Mouse (Mus musculus): ENCODE data around the gene Hic1. TPM values are rescaled to one million over a fixed set of nuclear protein-coding genes. Genes with fewer than 3 reads are reported as not detected.
A peak's percentile ranks its signal among the peaks of the same experiment; 100 is the strongest.

Hic1 gene
- polyA plus RNA-seq, 1 experiment from 2014 or later = 1.9 TPM

GRCm38 (mm10) chr11:75206347-75206746 lies 37.0 kb upstream of the Hic1 start:
- Histone ChIP-seq H3K9me3 (ENCODE audit: control insufficient read depth, low read length) (no peaks in the 10 kb centered on the region), H3K27ac (ENCODE audit: low read depth, low read length) (no peak overlapping the region), H3K36me3 (ENCODE audit: control insufficient read depth, insufficient read depth, low read length) (no peaks in the 10 kb centered on the region), H3K27me3 (replicated peaks; ENCODE audit: control insufficient read depth, insufficient read depth, low read length) (no peaks in the 10 kb centered on the region), H3K4me2 (ENCODE audit: low read length) (no peak overlapping the region), H3K9ac (ENCODE audit: low read depth, low read length) (no peak overlapping the region), H3K4me3 (ENCODE audit: low read length) (no peak overlapping the region), H3K4me1 (ENCODE audit: control insufficient read depth, insufficient read depth, low read depth, low read length) (no peaks in the 10 kb centered on the region)
- WGBS = 79% methylated on average over 4 of the region's 4 CpGs
- no peak for ATAC-seq

- ATAC-seq = no peak
- Histone ChIP-seq H3K36me3 (ENCODE audit: control insufficient read depth, insufficient read depth, low read length) (no peaks in the 10 kb centered on the region), H3K4me1 (ENCODE audit: control insufficient read depth, insufficient read depth, low read depth, low read length) (no peaks in the 10 kb centered on the region), H3K9ac (ENCODE audit: low read depth, low read length) (no peak overlapping the region), H3K27me3 (replicated peaks; ENCODE audit: control insufficient read depth, insufficient read depth, low read length) (no peaks in the 10 kb centered on the region), H3K4me2 (ENCODE audit: low read length) (no peak overlapping the region), H3K9me3 (ENCODE audit: control insufficient read depth, low read length) (no peaks in the 10 kb centered on the region), H3K4me3 (ENCODE audit: low read length) (no peak overlapping the region), H3K27ac (ENCODE audit: low read depth, low read length) (no peak overlapping the region)
- WGBS = 40% methylated on average over 9 of the region's 9 CpGs
Observed at GRCm38 (mm10) chr11:75204472-75204871, 35.2 kb upstream of the Hic1 start.

DNA sequence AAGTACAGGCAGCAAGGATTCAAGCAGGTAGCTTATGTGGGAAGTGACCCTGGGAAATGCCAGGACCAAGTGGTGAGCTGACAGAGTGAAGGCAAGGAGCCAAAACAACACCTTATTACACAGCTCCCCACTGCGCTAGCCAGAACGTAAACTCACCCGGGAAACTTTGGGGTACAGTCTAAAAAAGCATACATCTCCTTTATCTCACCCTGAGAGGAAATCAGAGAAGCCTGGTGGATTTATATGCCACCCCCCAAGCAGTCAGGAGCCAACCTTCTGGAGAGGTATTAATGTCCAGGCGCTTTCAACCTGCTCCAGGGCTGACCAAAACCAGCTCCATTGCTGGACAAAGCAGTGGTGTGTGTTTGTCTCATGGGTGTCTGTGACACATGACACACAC lies 34.6 kb upstream of the Hic1 start:
- ATAC-seq = no peak
- no peaks in the 10 kb centered on the region for H3K36me3 ChIP-seq (ENCODE audit: control insufficient read depth, insufficient read depth, low read length)
- no peaks in the 10 kb centered on the region for H3K27me3 ChIP-seq (replicated peaks; ENCODE audit: control insufficient read depth, insufficient read depth, low read length)
- H3K4me2 ChIP-seq (ENCODE audit: low read length) = no peak overlapping the region
- H3K9ac ChIP-seq (ENCODE audit: low read depth, low read length) = no peak overlapping the region
- no peak overlapping the region for H3K4me3 ChIP-seq (ENCODE audit: low read length)
- no peaks in the 10 kb centered on the region for H3K4me1 ChIP-seq (ENCODE audit: control insufficient read depth, insufficient read depth, low read depth, low read length)
- no peak overlapping the region for H3K27ac ChIP-seq (ENCODE audit: low read depth, low read length)
- H3K9me3 ChIP-seq (ENCODE audit: control insufficient read depth, low read length) = no peaks in the 10 kb centered on the region
- WGBS = 93% methylated on average over 4 of the region's 4 CpGs

DNA sequence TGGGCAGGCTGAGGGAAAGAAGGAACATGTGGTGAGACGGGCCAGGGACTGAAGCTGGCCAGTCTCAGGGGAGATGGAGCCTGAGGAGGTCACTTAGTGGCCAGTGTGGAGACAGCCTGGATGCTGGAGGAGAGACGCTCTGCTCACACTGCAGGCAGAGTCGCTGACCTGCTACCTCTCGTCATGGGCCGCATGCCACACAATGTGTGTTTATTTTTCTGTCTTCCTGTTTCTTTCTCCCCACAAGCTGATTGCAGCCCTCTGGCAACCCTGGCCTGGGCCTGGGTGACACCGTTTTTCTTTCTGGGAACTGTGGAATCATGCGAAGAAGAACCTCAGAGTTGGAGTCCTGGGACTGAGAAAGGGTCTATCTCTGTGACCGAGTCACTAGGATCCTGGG lies 32.4 kb upstream of the Hic1 start:
- H3K27ac ChIP-seq (ENCODE audit: low read depth, low read length) = no peak overlapping the region
- H3K27me3 ChIP-seq (replicated peaks; ENCODE audit: control insufficient read depth, insufficient read depth, low read length) = no peaks in the 10 kb centered on the region
- no peaks in the 10 kb centered on the region; the same call in 1 of the 2 replicates for H3K4me1 ChIP-seq (ENCODE audit: control insufficient read depth, insufficient read depth, low read depth, low read length)
- no peaks in the 10 kb centered on the region for H3K9me3 ChIP-seq (ENCODE audit: control insufficient read depth, low read length)
- H3K4me2 ChIP-seq (ENCODE audit: low read length) = no peak overlapping the region
- no peaks in the 10 kb centered on the region for H3K36me3 ChIP-seq (ENCODE audit: control insufficient read depth, insufficient read depth, low read length)
- H3K9ac ChIP-seq (ENCODE audit: low read depth, low read length) = no peak overlapping the region
- ATAC-seq = no peak
- H3K4me3 ChIP-seq (ENCODE audit: low read length) = no peak overlapping the region
- 65% methylated on average over 8 of the region's 8 CpGs for WGBS

GRCm38 (mm10) chr11:75200935-75201334 lies 31.6 kb upstream of the Hic1 start:
- no peaks in the 10 kb centered on the region for H3K36me3 ChIP-seq (ENCODE audit: control insufficient read depth, insufficient read depth, low read length)
- peaks cover 5% of the 10 kb centered on the region; the same call in 1 of the 2 replicates for H3K27me3 ChIP-seq (replicated peaks; ENCODE audit: control insufficient read depth, insufficient read depth, low read length)
- H3K9ac ChIP-seq (ENCODE audit: low read depth, low read length) = no peak overlapping the region
- H3K27ac ChIP-seq (ENCODE audit: low read depth, low read length) = no peak overlapping the region
- ATAC-seq = no peak
- H3K4me1 ChIP-seq (ENCODE audit: control insufficient read depth, insufficient read depth, low read depth, low read length) = peaks cover 6% of the 10 kb centered on the region
- no peak overlapping the region for H3K4me3 ChIP-seq (ENCODE audit: low read length)
- 87% methylated on average over 12 of the region's 12 CpGs for WGBS
- no peaks in the 10 kb centered on the region for H3K9me3 ChIP-seq (ENCODE audit: control insufficient read depth, low read length)
- no peak overlapping the region for H3K4me2 ChIP-seq (ENCODE audit: low read length)

DNA sequence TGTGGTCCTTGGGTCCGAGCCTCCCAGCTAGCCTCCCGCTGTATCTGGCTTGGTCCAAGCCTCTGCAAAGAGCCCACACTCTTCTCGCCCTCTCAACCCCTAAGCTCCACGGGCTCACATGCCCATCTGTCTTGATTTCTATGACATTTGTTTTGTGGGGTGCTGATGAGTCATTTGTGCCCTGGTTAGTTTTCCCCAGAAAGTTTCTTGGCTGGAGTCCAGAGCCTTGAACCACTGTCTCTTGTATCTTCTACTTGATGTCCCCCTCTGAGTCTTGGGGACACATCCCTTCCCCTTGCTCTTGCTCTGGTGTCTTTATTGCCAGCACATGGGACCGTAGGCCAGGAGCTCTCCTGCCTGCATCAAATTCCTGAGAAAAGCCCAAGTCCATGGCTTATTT lies 30.6 kb upstream of the Hic1 start:
- Histone ChIP-seq H3K4me1 (ENCODE audit: control insufficient read depth, insufficient read depth, low read depth, low read length) (peaks cover 13% of the 10 kb centered on the region), H3K4me2 (ENCODE audit: low read length) (no peak overlapping the region), H3K27ac (ENCODE audit: low read depth, low read length) (no peak overlapping the region), H3K36me3 (ENCODE audit: control insufficient read depth, insufficient read depth, low read length) (no peaks in the 10 kb centered on the region), H3K4me3 (ENCODE audit: low read length) (no peak overlapping the region), H3K9me3 (ENCODE audit: control insufficient read depth, low read length) (no peaks in the 10 kb centered on the region), H3K27me3 (replicated peaks; ENCODE audit: control insufficient read depth, insufficient read depth, low read length) (peaks cover 8% of the 10 kb centered on the region; the same call in 1 of the 2 replicates), H3K9ac (ENCODE audit: low read depth, low read length) (no peak overlapping the region)
- 78% methylated on average over 5 of the region's 5 CpGs for WGBS
- ATAC-seq = no peak

- 47% methylated on average over 4 of the region's 4 CpGs for WGBS
- H3K27me3 ChIP-seq (replicated peaks; ENCODE audit: control insufficient read depth, insufficient read depth, low read length) = peaks cover 8% of the 10 kb centered on the region; the same call in 1 of the 2 replicates
- no peaks in the 10 kb centered on the region for H3K36me3 ChIP-seq (ENCODE audit: control insufficient read depth, insufficient read depth, low read length)
- peaks cover 24% of the 10 kb centered on the region for H3K4me1 ChIP-seq (ENCODE audit: control insufficient read depth, insufficient read depth, low read depth, low read length)
- H3K9ac ChIP-seq (ENCODE audit: low read depth, low read length) = no peak overlapping the region
- no peak overlapping the region for H3K4me2 ChIP-seq (ENCODE audit: low read length)
- H3K4me3 ChIP-seq (ENCODE audit: low read length) = no peak overlapping the region
- H3K27ac ChIP-seq (ENCODE audit: low read depth, low read length) = no peak overlapping the region
- no peak for ATAC-seq
- H3K9me3 ChIP-seq (ENCODE audit: control insufficient read depth, low read length) = no peaks in the 10 kb centered on the region
Observed at GRCm38 (mm10) chr11:75198792-75199191, 29.5 kb upstream of the Hic1 start.

DNA sequence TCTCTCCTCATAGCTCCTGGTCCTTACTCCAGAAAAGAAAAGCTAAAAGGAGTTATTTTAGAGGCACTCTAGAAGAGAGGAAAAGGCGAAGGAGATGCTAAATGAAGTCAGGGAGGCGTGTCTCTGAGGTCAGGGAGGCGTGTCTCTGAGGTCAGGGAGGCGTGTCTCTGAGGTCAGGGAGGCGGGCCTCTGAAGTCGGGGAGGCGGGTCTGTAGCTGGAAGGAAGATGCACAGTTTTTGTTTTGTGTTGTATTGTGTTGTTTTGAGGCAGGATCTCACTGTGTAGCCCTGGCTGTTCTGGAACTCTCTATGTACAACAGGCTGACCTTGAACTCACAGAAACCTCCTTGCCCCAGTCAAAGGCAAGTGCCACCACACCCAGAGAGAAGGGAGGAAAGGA lies 28.6 kb upstream of the Hic1 start:
- Histone ChIP-seq H3K36me3 (ENCODE audit: control insufficient read depth, insufficient read depth, low read length) (no peaks in the 10 kb centered on the region), H3K9me3 (ENCODE audit: control insufficient read depth, low read length) (no peaks in the 10 kb centered on the region), H3K4me1 (ENCODE audit: control insufficient read depth, insufficient read depth, low read depth, low read length) (peaks cover 30% of the 10 kb centered on the region), H3K4me3 (ENCODE audit: low read length) (no peak overlapping the region), H3K9ac (ENCODE audit: low read depth, low read length) (no peak overlapping the region), H3K4me2 (ENCODE audit: low read length) (no peak overlapping the region), H3K27ac (ENCODE audit: low read depth, low read length) (no peak overlapping the region), H3K27me3 (replicated peaks; ENCODE audit: control insufficient read depth, insufficient read depth, low read length) (peaks cover 11% of the 10 kb centered on the region)
- ATAC-seq = no peak
- 36% methylated on average over 7 of the region's 7 CpGs for WGBS

- H3K4me3 ChIP-seq (ENCODE audit: low read length) = peak overlapping the region; percentile 60
- no peak overlapping the region for H3K27ac ChIP-seq (ENCODE audit: low read depth, low read length)
- no peaks in the 10 kb centered on the region for H3K9me3 ChIP-seq (ENCODE audit: control insufficient read depth, low read length)
- peak overlapping the region; percentile 72 for H3K4me2 ChIP-seq (ENCODE audit: low read length)
- H3K36me3 ChIP-seq (ENCODE audit: control insufficient read depth, insufficient read depth, low read length) = no peaks in the 10 kb centered on the region
- WGBS = 52% methylated on average over 6 of the region's 6 CpGs
- H3K9ac ChIP-seq (ENCODE audit: low read depth, low read length) = peak overlapping the region; percentile 25; the same call in 1 of the 2 replicates
- H3K4me1 ChIP-seq (ENCODE audit: control insufficient read depth, insufficient read depth, low read depth, low read length) = peaks cover 31% of the 10 kb centered on the region
- no peak for ATAC-seq
- H3K27me3 ChIP-seq (replicated peaks; ENCODE audit: control insufficient read depth, insufficient read depth, low read length) = peaks cover 11% of the 10 kb centered on the region
Observed at GRCm38 (mm10) chr11:75196131-75196530, 26.8 kb upstream of the Hic1 start.

All from hindbrain, embryonic 16.5 days (tissue).